Mouse (Mus musculus): ENCODE data around the gene Dnal1. TPM values are rescaled to one million over a fixed set of nuclear protein-coding genes. Genes with fewer than 3 reads are reported as not detected.
A peak's percentile ranks its signal among the peaks of the same experiment; 100 is the strongest.
"Not testable (repeated sequence)": the region's sequence is repeated elsewhere in the genome, so short reads cannot be mapped to it uniquely, and the experiment has no call there.

Gene Dnal1
- total RNA-seq (2015) (0.33 and 0.62 TPM in 2 replicates), total RNA-seq (2017) (not detected in 2 replicates)

DNA sequence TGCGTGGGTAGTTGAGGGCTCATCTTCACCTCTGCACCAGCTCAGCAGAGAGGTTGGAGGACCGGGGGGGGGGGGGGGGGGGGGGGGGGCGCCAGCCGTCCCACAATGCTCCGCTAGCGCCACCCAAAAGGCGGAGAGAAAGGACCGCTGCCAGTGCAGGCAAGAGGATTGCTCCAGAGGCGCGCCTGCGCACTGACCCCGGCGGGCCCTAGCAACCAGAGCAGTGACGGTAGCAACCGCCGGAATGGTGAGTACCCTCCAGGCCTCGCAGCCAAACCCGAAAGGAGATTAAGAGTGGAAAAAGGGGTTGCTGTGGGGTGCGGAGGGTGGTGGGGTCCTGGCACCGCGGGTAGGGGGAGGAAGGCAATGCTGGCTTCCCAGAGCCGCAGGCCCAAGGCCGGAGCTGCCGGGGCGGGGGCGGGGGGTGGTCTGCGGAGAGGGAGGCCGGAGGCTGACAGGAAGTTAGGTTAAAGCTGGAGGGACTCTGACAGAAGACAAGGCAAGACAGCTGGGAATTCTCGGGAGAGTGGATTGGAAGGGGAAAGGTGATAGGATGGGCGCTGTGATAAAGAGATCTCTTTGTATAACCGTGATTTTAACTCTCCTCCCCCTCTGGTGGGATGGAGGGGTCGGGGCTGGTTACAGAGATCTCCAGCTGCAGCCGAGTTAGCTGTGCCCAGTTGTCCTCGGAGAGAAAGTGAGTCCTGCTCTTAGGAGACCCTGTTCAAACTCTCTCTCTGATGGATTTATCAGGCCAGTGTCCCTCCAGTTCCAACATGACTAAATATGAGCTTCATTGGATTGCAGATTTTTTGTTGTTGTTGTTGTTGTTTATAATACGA lies at the start of gene Dnal1:
Dnal1 (plus strand) TSS at position 214 of the 842 bp plus-strand sequence.
- ATAC-seq (ENCODE audit: poor library complexity, severe bottlenecking) = peak; percentile 91

DNA sequence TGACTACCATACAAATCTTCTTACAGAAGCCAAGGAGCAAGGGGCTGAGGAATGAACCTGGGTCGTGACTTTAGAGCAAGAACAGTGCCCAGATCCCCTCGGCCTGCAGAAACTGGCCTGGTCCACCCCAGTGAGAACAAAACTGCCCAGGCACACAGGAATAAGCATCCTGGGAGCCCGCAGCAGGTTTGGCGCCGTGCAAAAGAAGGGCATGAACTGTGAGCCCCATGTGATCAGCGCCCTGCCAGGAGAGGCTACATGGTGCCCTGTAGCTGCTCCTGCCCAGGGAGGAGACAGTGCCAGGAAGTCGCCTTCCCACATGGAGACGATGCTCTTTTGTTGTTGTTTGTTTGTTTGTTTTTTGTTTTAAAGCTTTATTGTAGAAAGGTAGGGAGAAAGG lies 49.5 kb upstream of the Dnal1 start:
- ATAC-seq (ENCODE audit: poor library complexity, severe bottlenecking) = no peak

DNA sequence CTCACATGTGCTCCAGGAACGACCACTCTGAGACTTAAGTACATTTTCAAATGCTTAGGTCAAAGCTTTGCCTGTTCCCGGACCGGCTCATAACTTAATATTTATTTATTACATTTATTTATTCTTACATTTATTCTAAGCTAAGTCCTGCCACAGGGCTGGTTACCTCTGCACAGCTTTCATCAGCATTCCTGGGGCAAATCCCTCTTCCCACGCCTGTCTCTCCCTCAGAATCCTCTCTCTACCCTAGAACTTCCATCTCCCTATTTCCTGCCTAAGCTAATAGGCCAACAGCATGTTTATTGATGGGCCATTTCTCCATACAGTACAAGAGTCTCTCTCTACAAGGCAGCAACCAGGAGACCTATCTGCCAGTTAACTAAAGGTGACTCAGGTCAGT lies 46.4 kb upstream of the Dnal1 start:
- no peak for ATAC-seq (ENCODE audit: poor library complexity, severe bottlenecking)

DNA sequence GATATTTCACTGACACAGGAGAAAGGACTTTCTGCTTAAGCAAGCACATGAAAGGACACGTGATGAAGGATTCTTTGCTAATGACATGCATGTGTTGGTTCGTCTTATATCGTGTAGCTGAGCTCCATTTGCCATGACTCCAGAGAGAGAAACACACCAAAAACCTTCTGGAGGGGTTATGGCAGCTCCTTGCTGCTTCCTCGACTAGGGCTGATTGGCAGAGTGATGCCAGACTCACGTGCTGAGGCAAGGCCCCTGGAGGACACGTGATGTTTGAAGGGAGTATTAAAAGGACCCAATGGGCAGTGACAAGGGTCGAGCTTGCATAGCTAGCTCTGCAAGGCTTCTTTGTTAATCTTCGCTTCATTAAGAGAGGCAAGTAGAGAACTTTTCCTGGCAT lies 45.9 kb upstream of the Dnal1 start:
- no peak for ATAC-seq (ENCODE audit: poor library complexity, severe bottlenecking)

DNA sequence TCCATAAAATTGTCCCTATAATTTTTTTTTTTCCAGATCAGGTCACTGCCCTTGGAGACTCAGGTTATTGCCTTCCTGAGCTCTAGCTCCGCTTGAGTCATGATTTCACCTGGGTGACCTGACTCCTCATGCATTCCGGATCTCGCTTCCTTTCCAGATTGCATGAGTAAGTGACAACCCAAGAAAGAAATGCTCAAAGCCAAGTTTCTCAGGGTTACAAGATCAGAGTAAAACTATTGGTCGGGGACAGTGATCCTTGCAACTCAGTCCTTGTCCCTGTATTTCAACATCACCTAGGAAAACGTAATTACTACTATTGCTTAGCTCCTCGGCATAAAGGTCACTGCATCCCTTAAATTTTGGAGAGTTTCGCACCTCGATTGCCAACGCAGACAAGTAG lies 45.2 kb upstream of the Dnal1 start, which contains the start of gene Acot5:
Acot5 (plus strand) TSS at position 340 of the 400 bp plus-strand sequence.
- ATAC-seq (ENCODE audit: poor library complexity, severe bottlenecking) = no peak

DNA sequence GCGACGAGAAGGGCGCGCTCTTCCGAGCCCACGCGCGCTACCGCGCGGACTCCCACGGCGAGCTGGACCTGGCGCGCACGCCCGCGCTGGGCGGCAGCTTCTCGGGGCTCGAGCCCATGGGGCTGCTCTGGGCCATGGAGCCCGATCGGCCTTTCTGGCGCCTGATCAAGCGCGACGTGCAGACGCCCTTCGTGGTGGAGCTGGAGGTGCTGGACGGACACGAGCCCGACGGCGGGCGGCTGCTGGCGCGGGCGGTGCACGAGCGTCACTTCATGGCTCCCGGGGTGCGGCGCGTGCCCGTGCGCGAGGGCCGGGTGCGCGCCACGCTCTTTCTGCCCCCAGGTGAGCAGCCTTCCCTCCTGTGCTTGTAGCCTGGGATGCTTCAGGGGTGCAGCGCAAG lies 44.6 kb upstream of the Dnal1 start:
- ATAC-seq (ENCODE audit: poor library complexity, severe bottlenecking) = not testable (repeated sequence)

DNA sequence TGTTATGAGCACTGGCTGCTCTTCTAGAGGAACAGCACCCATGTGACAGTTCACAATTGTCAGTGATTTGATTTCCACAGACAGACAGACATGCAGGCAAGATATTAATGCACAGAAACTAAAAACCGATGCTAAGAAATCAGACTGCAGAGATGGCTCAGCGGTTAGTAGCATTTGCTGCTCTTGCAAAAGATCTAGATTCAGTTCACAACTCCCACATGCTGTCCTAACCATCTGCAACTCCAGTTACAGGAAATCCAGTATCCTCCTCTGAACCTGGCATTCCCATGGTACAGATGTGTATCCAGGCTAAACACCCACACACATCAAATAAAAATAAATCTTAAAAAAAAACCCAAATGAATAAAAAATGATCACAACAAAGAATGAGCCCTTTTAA lies 42.5 kb upstream of the Dnal1 start:
- ATAC-seq (ENCODE audit: poor library complexity, severe bottlenecking) = no peak

DNA sequence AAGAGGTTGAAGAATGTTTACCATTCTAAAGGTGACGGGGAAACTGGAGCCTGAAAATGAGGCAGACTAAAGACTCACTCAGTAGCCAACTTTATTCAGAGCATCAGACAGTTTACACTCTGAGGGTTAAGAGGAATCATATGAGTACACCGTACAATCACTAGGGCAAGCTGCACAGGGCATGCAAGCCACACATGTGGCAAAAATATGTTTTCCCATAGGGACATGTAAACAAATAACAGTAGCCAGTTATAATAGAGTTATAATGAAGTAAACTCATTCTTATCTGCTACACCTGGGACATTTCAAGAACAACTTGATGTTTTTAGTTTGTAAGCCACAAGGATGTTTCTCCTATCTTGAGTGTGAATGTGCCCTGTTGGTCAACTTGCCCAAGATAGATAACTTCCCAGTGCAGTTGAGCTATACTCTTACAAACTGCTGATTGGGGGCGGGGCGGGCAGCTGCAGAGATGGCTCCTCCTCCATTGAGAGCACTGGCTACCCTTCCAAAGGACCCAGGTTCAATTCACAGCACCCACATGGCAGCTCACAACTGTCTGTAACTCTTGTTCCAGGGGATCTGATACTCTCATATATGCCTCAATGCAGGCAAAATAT lies 36.7 kb upstream of the Dnal1 start:
- no peak for ATAC-seq (ENCODE audit: poor library complexity, severe bottlenecking)

DNA sequence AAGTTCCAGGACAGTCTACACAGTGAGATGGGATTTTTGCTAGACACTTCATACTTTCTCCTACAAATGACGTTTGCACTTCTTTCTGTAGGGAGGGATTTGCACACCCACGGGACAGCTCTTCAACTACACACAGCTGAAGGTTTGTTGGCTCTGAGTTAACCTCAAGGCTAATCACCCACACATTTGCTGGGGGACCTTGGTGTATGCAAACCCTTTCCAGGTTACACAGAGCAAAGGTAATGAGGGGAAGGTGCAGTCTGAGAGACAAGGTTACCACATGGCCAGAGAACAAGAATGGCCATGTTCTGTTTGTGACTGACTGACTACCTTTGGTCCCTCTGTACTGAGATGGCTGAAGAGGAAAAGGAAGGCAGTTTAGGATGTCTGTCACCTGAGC lies 30.3 kb upstream of the Dnal1 start:
- ATAC-seq (ENCODE audit: poor library complexity, severe bottlenecking) = no peak

DNA sequence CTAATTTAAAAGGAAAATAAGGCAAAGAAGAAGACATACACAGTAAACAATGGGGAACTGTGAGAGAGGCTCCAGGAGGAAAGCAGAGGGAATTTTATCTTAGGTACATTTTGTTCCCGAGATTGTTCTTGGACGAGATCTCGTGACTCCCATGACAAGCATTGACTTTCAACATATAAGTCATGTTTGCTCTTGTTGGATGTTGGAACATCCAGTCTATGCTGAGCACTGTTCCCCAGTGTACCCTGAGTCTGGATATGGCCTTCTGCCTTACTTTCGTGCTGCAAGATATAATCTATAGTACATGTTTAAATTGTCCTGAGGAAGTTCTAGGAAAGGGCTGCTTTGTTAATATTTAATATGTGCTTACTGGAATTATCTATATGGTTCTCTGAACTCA lies 29.6 kb upstream of the Dnal1 start:
- ATAC-seq (ENCODE audit: poor library complexity, severe bottlenecking) = no peak

DNA sequence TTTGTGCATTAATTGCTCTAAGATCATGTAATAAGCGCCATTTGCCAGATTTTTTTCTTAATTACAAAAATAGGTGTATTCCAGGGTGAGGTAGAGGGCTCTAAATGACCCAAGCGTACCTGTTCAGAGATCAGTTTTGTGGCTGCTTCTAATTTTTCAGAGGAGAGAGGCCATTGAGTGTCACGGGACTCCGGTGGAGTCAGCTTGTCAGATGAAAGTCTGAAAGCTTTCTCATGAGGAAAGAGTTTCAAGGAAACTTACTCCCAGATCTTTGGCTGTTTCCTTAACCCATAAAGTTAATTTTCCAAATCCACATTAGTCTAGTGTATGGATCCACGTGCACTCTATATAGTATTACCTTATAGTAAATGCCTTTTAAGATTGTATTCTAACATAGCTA lies 19.5 kb upstream of the Dnal1 start:
- not testable (repeated sequence) for ATAC-seq (ENCODE audit: poor library complexity, severe bottlenecking)

DNA sequence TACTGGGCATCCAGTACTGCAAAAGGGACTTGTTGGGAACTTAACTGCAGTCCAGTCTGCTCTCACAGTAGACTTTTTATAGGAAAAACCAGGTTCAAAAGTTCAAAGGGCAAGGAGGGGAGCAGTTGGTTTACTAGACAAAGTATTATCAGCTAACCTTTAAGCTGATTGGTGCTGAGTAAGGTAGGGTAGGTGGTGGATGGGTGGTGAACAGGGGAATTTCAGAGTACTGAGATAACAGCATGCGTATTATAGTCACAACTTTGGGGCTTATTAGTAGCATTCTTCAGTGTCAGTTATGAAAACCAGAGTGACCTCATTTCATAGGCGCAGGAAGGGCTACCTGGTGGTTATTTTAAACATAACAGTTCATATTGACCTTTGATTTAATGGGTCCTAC lies 14.6 kb upstream of the Dnal1 start:
- no peak for ATAC-seq (ENCODE audit: poor library complexity, severe bottlenecking)

DNA sequence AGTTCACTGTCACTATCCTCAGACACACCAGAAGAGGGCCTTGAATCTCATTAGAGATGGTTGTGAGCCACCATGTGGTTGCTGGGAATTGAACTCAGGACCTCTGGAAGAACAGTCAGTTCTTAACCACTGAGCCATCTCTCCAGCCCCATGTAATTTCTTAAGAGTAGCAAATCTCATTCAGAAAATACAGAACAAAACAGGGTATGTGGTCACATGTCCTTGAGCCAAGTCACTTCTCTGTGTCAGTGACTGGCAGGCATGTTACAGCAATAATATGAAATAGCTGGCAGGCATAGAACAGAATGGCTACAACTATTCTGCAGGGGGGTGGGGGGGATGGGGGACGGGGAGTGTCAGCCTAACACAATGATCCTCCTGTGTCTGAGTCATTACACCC lies 14.1 kb upstream of the Dnal1 start:
- ATAC-seq (ENCODE audit: poor library complexity, severe bottlenecking) = no peak

DNA sequence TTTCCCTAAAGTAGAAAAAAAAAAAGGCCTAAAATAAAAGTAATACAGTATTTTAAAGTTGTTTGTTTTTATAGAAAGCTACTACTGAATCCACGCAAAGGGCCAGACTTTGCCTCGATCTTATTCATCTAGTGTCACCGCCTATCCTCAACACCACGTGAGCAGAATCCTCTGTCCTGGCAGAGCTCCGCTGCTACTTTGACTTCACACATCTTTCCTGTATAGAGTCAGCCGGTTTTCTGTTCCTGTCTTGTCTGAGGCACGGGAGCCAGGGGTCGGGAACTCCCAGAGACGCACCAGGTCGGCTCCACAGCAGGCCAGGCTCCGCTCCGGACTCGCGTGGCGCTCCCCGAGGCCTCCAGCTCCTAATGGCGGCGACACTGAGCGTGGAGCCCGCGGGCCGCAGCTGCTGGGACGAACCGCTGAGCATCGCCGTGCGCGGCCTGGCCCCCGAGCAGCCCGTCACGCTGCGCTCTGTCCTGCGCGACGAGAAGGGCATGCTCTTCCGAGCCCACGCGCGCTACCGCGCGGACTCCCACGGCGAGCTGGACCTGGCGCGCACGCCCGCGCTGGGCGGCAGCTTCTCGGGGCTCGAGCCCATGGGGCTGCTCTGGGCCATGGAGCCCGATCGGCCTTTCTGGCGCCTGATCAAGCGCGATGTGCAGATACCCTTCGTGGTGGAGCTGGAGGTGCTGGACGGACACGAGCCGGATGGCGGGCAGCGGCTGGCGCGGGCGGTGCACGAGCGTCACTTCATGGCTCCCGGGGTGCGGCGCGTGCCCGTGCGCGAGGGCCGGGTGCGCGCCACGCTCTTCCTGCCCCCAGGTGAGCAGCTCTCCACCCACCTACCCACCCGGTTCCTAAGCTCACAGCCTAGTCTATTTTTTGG lies 13.3 kb upstream of the Dnal1 start, which contains the start of gene Acot6:
Acot6 (plus strand) TSS at position 51 of the 889 bp plus-strand sequence.
- ATAC-seq (ENCODE audit: poor library complexity, severe bottlenecking) = peak; percentile 72

DNA sequence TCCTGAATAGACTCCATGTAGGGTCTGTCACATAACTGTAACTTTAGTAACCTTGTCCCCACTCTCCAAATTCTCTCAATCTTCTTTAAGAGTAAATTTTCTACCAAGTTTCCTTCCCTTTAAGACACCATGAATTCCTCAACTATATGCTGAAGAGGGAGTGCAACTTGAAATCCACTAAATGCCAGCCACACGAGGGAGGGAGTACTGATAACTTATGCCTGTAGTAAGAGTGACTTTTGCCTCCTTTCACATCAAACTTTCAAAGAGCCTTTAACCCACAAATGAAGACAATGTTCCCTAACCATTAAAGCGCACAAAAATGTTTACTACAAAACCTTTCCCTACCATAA lies 12.7 kb upstream of the Dnal1 start:
- ATAC-seq (ENCODE audit: poor library complexity, severe bottlenecking) = no peak

DNA sequence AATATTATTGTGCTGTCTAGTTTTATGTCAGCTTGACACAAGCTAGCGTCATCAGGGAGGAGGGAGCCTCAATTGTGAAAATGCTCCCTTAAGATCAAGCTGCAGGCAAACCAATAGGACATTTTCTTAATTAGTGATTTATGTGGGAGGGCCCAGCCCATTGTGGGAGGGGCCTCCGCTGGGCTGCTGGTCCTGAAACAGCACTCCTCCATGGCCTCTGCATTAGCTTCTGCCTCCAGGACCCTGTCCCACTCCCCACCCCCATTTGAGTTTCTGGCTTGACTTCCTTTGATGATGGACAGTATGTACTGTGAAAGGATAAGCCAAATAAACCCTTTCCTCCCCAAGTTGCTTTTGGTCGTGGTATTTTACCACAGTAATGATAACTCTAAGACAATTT lies 7.2 kb upstream of the Dnal1 start:
- ATAC-seq (ENCODE audit: poor library complexity, severe bottlenecking) = no peak

DNA sequence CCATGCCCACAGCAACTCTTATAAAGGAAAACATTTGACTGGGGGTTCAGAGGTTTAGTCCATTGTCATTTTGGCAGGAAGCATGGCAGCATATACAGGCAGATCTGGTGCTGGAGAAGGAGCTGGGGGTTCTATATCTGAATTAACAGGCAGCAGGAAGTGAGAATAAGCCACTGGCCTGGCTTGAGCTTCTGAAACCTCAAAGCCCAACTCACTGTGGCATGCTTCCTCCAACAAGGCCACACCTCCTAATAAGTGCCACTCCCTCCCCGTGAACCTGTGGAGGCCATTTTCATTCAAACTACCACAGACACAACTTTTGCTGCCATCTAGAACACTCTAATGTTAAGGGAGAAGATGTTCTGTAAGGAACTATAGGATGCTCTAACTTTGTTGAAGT lies 6.5 kb upstream of the Dnal1 start:
- no peak; the same call in 1 of the 2 replicates for ATAC-seq (ENCODE audit: poor library complexity, severe bottlenecking)

DNA sequence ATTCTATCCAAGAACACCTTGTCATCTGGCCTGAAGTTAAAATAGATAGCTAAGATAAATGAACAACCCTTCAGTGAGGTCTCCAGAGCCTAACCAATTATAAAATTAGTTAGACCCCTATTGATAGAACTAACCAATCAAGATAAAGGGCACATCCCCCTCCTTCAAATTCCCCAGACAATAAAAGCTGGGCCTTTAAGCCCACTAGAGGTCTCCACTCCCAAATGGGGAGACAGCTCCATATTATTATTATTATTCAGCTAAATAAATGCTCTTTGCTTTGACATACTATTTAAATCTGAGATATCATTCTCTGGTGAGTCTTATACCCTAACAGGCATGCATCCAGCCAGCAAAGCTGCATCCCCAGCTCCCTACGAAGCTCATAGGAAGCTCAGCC lies 4.2 kb upstream of the Dnal1 start:
- ATAC-seq (ENCODE audit: poor library complexity, severe bottlenecking) = no peak

DNA sequence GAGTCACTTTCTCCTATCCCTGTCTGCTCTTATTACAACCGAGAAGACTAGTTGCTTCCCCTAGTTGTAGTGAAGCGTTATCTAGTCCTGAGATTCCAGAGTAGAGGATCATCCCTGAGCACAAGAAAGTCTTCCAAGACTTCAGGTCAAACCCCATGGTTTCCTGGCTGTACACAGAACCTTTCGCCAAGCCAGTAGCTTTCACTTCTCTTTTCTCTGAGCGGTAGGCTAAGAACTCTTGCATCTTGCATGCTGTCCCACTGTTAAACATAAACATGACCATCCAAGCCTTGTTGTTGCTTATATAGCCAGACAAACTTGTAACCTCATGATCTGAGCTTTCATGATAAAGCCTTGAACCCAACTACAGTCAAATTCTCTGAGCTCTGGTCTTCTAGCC lies 3.4 kb upstream of the Dnal1 start:
- peak; percentile 49; the same call in 1 of the 2 replicates for ATAC-seq (ENCODE audit: poor library complexity, severe bottlenecking)

DNA sequence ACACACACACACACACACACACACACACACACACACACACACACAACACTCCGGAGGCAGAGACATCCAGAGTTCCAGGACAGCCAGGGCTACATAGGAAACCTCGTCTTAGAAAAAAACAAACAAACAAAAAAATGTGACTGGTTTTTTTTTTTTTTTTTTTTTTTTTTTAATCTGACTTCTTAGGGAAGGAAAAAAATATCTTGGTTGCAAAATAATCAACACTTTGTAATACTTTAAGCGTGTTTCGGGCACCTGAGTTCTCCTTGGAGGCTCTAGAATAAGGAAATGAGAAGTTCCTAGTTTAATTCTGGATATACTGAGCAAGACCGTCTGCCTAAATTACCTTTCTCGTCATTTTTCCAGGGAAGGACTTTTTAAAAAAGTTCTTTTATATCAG lies 490 bp upstream of the Dnal1 start:
- ATAC-seq (ENCODE audit: poor library complexity, severe bottlenecking) = no peak

DNA sequence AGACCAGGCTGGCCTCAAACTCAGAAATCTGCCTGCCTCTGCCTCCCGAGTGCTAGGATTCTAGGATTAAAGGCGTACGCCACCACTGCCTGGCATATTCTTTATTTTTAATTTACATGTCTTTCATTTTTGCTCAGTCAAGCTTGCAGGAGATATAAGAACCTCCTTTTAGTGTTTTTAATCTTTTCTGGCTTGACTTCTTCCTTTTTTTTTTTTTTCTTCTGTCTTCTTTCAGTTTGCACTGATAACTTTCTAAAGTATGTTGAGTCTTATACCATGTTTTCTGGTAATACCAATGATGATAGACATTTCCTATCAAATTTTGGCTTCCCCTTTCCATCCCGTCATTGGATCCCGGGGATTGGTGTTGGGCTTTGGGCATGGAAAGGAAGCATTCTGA lies 5.4 kb downstream of the Dnal1 start:
- ATAC-seq (ENCODE audit: poor library complexity, severe bottlenecking) = no peak

Measured in megakaryocyte, adult 5-6 weeks (primary cell).